Mouse (Mus musculus) spleen, postnatal 0 days (tissue): ENCODE results near the gene Pak4. TPM values are rescaled to one million over a fixed set of nuclear protein-coding genes. Genes with fewer than 3 reads are reported as not detected.

ENCODE experiments used
- polyA plus RNA-seq: library from polyadenylated mRNA; unstranded; fragments of >200 nt; fragmentation: Nextera tagmentation; extraction: Ambion mirVana; gene quantifications from 2 replicates; pipeline ENCODE4 v1.2.1, GENCODE M21; 2015

The Pak4 gene
- polyA plus RNA-seq: 8.8 and 9.8 TPM in 2 replicates

DNA sequence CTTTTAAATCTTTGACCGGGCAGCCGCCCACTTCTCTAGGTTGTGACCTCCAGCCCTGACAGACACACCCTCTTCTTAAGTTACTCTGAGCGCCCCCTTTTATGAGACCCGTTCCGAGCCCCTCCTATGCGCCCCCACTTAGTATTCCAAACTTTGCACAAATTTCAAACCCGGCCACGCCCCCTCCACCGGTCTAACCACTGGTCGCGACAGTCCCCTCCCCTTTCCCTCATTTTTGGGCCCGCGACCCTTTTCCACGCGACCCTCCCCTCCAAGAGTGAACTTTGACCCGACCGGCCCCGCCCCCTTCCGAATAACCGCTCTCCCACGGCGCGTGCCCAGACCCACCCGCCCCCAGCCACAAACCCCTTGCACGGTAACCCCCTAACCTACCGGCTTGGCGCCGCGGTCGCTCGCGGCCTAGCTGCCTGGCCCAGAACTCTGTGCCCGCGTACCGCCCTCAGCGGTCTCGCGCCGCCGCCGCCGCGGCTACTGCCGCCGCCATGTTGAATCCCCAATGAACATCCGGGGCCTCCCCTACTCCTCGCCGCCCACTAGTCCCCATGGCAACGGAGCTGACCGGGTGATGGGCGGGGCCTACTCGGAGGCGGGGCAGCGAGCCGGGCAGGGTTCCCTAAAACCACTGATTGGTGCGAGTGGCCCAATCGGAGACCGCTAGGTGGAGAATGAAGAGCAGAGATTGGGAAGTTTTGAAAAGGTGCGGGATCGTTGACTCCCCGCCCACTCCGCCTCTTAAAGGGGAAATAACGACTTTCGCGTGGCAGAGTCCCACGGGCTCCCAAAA lies at the start of gene Pak4, which contains the start of gene Samd4b:
Pak4 (minus strand) TSS at position 544 of the 805 bp plus-strand sequence.
Samd4b (minus strand) TSS at position 503 of the 805 bp plus-strand sequence.

DNA sequence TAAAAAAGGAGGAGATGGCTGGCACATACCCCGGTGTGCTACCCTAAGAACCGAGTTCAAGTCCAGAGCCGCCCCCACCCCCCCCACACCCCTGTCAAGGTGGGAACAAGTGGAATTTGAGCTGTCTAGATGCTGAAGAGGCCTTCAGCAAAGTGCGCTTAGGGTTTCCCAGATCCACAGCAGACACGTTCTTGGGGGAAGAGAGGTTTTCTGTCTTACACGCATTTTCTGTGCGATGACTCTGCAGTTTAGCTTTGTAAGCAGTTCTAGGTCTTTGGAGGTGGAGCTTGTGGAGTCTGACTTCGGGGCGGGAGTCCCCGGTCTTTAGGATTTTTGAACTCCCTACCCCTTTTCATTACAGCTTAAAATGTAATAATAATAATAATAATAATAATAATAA lies 33.1 kb upstream of the Pak4 start, which contains the start of gene Acp7:
Acp7 (minus strand) TSS at position 260 of the 400 bp plus-strand sequence.

DNA sequence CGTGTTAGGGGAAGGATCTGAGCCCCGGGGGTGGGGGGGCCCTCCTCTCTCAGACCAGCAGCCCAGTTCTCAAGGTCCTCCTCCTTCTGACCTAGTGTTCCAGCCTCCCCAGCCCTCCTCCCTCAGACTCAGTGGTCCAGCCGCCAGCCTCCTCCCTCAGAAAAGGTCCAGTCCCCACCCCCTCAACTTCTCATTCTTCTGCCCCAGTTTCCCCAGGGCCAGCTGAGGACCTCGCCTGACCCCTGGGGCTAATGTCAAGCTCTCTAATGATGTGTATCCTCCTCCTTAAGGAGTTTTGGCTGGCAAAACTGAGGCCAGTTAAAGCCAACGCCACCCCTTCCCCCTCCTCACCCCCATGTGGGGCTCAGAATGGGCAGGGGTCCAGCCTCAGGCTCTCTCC lies 50.8 kb downstream of the Pak4 start, which contains the start of gene Nccrp1:
Nccrp1 (minus strand) TSS at position 101 of the 400 bp plus-strand sequence.

DNA sequence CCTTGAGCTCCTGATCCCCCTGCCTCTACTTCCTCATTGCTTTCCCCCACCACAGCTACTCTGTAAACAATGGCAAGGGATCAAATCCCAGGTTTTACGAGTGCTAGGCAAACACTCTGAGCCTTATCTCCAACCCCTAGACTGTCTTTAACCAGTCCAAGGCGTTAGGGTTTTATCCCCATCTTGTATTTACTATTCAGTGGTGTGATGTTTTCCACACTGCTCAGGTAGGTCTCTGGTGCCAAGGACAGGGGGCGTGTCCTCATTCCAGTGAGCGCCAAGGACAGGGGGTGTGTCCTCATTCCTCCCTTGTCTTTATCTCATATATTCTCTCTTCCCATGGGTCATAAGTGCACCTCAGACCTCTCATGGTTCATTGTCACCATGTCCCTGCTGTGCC lies 57.5 kb downstream of the Pak4 start, which contains the start of gene Sycn:
Sycn (plus strand) TSS at position 360 of the 400 bp plus-strand sequence.

GRCm38 (mm10) chr7:28522536-28522935 lies 75.4 kb downstream of the Pak4 start, which contains the start of gene Ifnl3:
Gene Ifnl3 (plus strand): TSS chr7:28522836.

GRCm38 (mm10) chr7:28510405-28510974 lies 87.5 kb downstream of the Pak4 start, which contains the start of gene Ifnl2:
Gene Ifnl2 (minus strand): TSS chr7:28510455.

Other genes starting within 250 kb of the Pak4 start
- 1,177 and 1,190 TPM in 2 replicates for gene Rps16, start 247.5 kb downstream of the Pak4 start, polyA plus RNA-seq
- 18.9 and 22.0 TPM in 2 replicates for gene Plekhg2, start 225.6 kb downstream of the Pak4 start, polyA plus RNA-seq
- gene Zfp36, start 217.9 kb downstream of the Pak4 start, polyA plus RNA-seq: 14.2 and 15.8 TPM in 2 replicates
- 21.9 and 23.0 TPM in 2 replicates for gene Med29, start 205.5 kb downstream of the Pak4 start, polyA plus RNA-seq
- gene Paf1, start 205.2 kb downstream of the Pak4 start, polyA plus RNA-seq: 31.6 and 33.8 TPM in 2 replicates
- gene Gmfg, start 160.7 kb downstream of the Pak4 start, polyA plus RNA-seq: 149 and 179 TPM in 2 replicates
- 0.42 and 0.49 TPM in 2 replicates for gene Lrfn1, start 146.2 kb downstream of the Pak4 start, polyA plus RNA-seq
- gene Ifnl2, start 87.7 kb downstream of the Pak4 start, polyA plus RNA-seq: not detected in 2 replicates
- not detected in 2 replicates for gene Ifnl3, start 75.3 kb downstream of the Pak4 start, polyA plus RNA-seq
- 25.7 and 72.8 TPM in 2 replicates for gene Sycn, start 57.3 kb downstream of the Pak4 start, polyA plus RNA-seq
- not detected in 2 replicates for gene Nccrp1, start 50.9 kb downstream of the Pak4 start, polyA plus RNA-seq
- gene Samd4b, start within 50 bp of the Pak4 start, polyA plus RNA-seq: 6.6 and 8.0 TPM in 2 replicates
- gene Acp7, start 33.1 kb upstream of the Pak4 start, polyA plus RNA-seq: not detected in 2 replicates
- 0.30 and 1.4 TPM in 2 replicates for gene Fbxo27, start 94.7 kb upstream of the Pak4 start, polyA plus RNA-seq
- gene Fbxo17, start 118.6 kb upstream of the Pak4 start, polyA plus RNA-seq: 3.4 and 4.0 TPM in 2 replicates
- gene Mrps12, start 143.6 kb upstream of the Pak4 start, polyA plus RNA-seq: 95.7 and 96.0 TPM in 2 replicates
- gene Sars2, start 143.8 kb upstream of the Pak4 start, polyA plus RNA-seq: 12.4 and 13.7 TPM in 2 replicates
- gene Ccer2, start 158.0 kb upstream of the Pak4 start, polyA plus RNA-seq: not detected in 2 replicates
- gene Sirt2, start 168.6 kb upstream of the Pak4 start, polyA plus RNA-seq: 32.7 and 34.8 TPM in 2 replicates
- gene Nfkbib, start 169.3 kb upstream of the Pak4 start, polyA plus RNA-seq: 29.1 and 31.6 TPM in 2 replicates
- gene Rinl, start 190.8 kb upstream of the Pak4 start, polyA plus RNA-seq: 21.2 and 30.9 TPM in 2 replicates
- 185 and 205 TPM in 2 replicates for gene Hnrnpl, start 210.4 kb upstream of the Pak4 start, polyA plus RNA-seq
- gene Ech1, start 227.0 kb upstream of the Pak4 start, polyA plus RNA-seq: 119 and 141 TPM in 2 replicates
- 9.9 and 12.8 TPM in 2 replicates for gene Lgals4, start 235.7 kb upstream of the Pak4 start, polyA plus RNA-seq